Mouse (Mus musculus) neural tube, embryonic 11.5 days (tissue): ENCODE data around the gene Hsd11b2. TPM values are rescaled to one million over a fixed set of nuclear protein-coding genes. Genes with fewer than 3 reads are reported as not detected.

Experiments
- ATAC-seq: fragments of 200-750 bp; cut with Nextera tagmentation; 2 replicates; pipeline ENCODE4 v1.8.0; 2017; ENCODE audit warnings: moderate number of reproducible peaks, mild to moderate bottlenecking, moderate TSS enrichment, moderate library complexity; ENCODE audit not compliant: insufficient read depth, low FRiP score, low TSS enrichment
- DNase-seq: peaks from one replicate; pipeline ENCODE4 v3.0.0-alpha.2; 2015; ENCODE audit warnings: low spot score
- H3K27ac ChIP-seq: fragments of 300-500 bp; sonication (generic); 2 replicates; pipeline ENCODE4 v1.5.1; 2014; ENCODE audit warnings: low read depth, mild to moderate bottlenecking, low read length
- H3K27me3 ChIP-seq: fragments of 300-500 bp; sonication (generic); 2 replicates; pipeline ENCODE4 v1.6.1; 2014; ENCODE audit warnings: mild to moderate bottlenecking, low read length, mixed read lengths; ENCODE audit not compliant: control insufficient read depth, insufficient read depth
- H3K36me3 ChIP-seq: fragments of 300-500 bp; sonication (generic); 2 replicates; pipeline ENCODE4 v1.6.1; 2014; ENCODE audit warnings: mild to moderate bottlenecking, low read length, moderate library complexity, mixed read lengths; ENCODE audit not compliant: control insufficient read depth, insufficient read depth
- H3K4me1 ChIP-seq: fragments of 300-500 bp; sonication (generic); 2 replicates; pipeline ENCODE4 v1.6.1; 2014; ENCODE audit warnings: low read length, mixed read lengths; ENCODE audit not compliant: control insufficient read depth, insufficient read depth
- H3K4me2 ChIP-seq: fragments of 300-500 bp; sonication (generic); 2 replicates; pipeline ENCODE4 v1.6.1; 2014; ENCODE audit warnings: low read depth, mild to moderate bottlenecking, moderate library complexity
- H3K4me3 ChIP-seq: fragments of 300-500 bp; sonication (generic); 2 replicates; pipeline ENCODE4 v1.5.1; 2014; ENCODE audit warnings: low read depth, low read length
- H3K9ac ChIP-seq: fragments of 300-500 bp; sonication (generic); 2 replicates; pipeline ENCODE4 v1.6.1; 2014; ENCODE audit warnings: mild to moderate bottlenecking, low read length
- H3K9me3 ChIP-seq: fragments of 300-500 bp; sonication (generic); 2 replicates; pipeline ENCODE4 v1.6.1; 2016; ENCODE audit warnings: low read length; ENCODE audit not compliant: control insufficient read depth
- WGBS: fragments of 180-500 bp; shearing (Covaris S2); extraction: QIAGEN DNeasy Blood & Tissue Kit; methylation state at CpG from one replicate; pipeline ENCODE4 v1.1.7; 2014; 5-methylcytosine and 5-hydroxymethylcytosine counted together
- polyA plus RNA-seq: library from polyadenylated mRNA; unstranded; fragments of >200 nt; fragmentation: Nextera tagmentation; extraction: Ambion mirVana; gene quantifications from 2 replicates; pipeline ENCODE4 v1.2.1, GENCODE M21; 2014

Gene Hsd11b2
- polyA plus RNA-seq, 1 experiment from 2014 or later = 22.5 TPM

DNA sequence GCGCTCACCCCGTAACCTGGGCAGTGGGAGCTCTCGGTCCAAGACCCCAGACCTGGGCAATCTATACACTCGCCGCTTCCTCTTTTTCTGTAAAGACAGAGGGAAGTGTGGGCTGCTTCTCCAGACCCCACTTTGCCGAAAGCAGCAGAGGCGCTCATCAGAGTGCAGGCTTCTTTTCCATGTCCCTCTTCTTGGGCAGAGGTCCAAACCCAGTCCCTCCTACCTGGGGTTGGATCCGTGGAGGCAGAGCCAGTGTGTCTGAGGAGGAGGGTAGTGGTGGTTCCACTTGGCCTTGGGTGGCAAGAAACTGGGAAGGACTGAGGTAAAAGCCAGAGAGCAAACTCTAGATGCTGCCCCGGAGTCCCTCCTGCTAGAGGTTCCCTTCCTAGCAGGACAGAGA lies 45.6 kb upstream of the Hsd11b2 start:
- H3K4me2 ChIP-seq = no peak overlapping the region
- no peaks in the 10 kb centered on the region for H3K36me3 ChIP-seq
- no peak overlapping the region for H3K27ac ChIP-seq
- no peak overlapping the region for H3K9ac ChIP-seq
- 42% methylated on average over 9 of the region's 9 CpGs for WGBS
- H3K9me3 ChIP-seq = no peaks in the 10 kb centered on the region
- peaks cover 54% of the 10 kb centered on the region for H3K4me1 ChIP-seq
- DNase-seq (no peak), ATAC-seq (no peak)
- H3K4me3 ChIP-seq = no peak overlapping the region
- H3K27me3 ChIP-seq = 0 out of 2 replicates have a peak, but pooled peaks cover 2% of the 10 kb centered on the region

DNA sequence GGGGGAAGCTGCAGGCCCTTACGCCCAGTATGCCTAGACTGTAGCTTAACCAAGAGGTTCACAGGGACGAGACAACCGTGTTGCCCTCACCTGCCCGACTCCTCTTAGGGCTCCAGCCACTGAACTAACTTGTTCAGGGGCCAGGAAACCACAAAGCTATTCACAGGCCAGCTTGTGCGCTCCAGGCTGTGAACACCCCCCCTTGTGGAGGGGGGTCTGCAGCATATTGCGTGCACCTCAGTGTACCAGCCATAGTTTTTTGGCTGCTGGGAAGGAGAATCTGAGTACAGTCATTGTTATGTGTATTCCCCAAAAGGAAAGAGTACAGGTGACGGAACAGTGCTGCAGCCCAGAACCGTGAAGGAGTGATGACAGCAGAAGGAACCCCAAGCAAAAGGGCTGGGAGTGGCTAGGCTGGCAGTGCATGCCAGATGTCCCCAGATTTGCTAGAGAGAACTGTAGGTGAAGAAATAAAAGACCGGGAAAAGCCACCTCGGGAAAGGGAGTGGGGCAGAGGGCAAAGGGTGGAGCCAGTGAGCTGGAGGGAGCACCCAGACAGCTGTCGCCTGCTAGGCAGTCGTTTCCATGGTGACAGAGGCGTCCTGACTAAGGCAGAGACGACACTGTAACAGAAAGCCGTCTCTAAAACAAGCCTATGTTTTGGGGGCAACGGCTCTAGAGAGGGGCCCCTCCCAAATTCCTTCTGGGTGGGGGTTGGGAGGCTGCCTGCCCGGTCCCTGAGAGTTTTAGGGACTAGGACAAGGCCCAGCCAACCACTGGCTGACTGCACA lies 44.5 kb upstream of the Hsd11b2 start:
- Histone ChIP-seq H3K4me1 (peaks cover 51% of the 10 kb centered on the region), H3K27ac (peak overlapping the region; percentile 58), H3K9ac (peak overlapping the region; percentile 22), H3K27me3 (0 out of 2 replicates have a peak, but pooled peaks cover 2% of the 10 kb centered on the region), H3K4me3 (no peak overlapping the region), H3K9me3 (no peaks in the 10 kb centered on the region), H3K4me2 (peak overlapping the region; percentile 16; the same call in 1 of the 2 replicates), H3K36me3 (no peaks in the 10 kb centered on the region; the same call in 1 of the 2 replicates)
- ATAC-seq (no peak), DNase-seq (peak; percentile 67)
- 26% methylated on average over 17 of the region's 17 CpGs for WGBS

DNA sequence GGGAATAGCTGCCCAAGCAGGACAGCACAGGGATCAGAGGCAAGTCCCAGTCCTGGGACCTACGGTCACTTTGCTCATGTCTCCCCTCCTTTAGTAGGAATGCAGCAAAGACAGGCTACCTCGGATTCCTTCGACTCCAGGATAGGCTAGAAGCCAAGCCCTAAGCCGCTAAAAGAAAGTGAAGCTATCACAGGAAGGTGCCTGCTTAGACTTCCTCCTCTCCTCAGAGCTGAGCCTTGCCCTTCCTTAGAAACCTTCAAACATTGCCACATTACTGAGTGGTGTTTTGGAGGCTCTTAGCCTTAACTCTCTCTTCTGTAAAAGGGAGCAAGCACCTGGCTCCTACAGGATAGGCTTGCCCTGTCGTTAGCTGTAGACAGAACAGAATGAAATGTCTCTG lies 43.9 kb upstream of the Hsd11b2 start:
- DNase-seq = peak; percentile 8
- Histone ChIP-seq H3K27me3 (0 out of 2 replicates have a peak, but pooled peaks cover 2% of the 10 kb centered on the region), H3K9ac (peak overlapping the region; percentile 22), H3K9me3 (no peaks in the 10 kb centered on the region), H3K4me2 (peak overlapping the region; percentile 16; the same call in 1 of the 2 replicates), H3K4me3 (no peak overlapping the region), H3K4me1 (peaks cover 44% of the 10 kb centered on the region), H3K36me3 (no peaks in the 10 kb centered on the region; the same call in 1 of the 2 replicates), H3K27ac (peak overlapping the region; percentile 58; the same call in 1 of the 2 replicates)
- WGBS = 46% methylated on average over 5 of the region's 5 CpGs
- ATAC-seq = no peak

DNA sequence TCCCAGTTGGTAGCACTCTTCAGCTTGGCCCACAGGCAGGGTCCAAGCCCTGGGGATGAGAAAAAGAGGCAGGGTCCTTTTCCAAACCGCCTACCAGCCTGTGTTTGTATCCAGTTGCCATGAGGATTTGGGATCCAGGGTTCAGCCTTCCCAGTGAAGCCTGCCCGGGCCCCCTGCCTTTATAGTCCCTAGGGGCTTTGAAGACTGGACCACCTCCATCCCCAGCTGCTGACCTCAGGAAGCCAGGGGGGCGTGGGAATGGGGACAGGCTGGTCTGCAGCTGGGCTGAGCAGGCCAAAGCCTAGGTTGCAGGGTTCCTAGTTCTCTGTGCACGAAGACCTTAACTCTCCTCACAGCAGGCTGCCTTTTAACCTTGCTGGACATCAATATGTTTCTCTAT lies 43.3 kb upstream of the Hsd11b2 start:
- WGBS = 36% methylated on average over 4 of the region's 4 CpGs
- H3K9me3 ChIP-seq = no peaks in the 10 kb centered on the region
- peaks cover 39% of the 10 kb centered on the region for H3K4me1 ChIP-seq
- 0 out of 2 replicates have a peak, but pooled peaks cover 2% of the 10 kb centered on the region for H3K27me3 ChIP-seq
- no peak overlapping the region for H3K9ac ChIP-seq
- no peak overlapping the region for H3K4me3 ChIP-seq
- ATAC-seq (no peak), DNase-seq (no peak)
- no peaks in the 10 kb centered on the region; the same call in 1 of the 2 replicates for H3K36me3 ChIP-seq
- H3K4me2 ChIP-seq = no peak overlapping the region
- H3K27ac ChIP-seq = no peak overlapping the region

DNA sequence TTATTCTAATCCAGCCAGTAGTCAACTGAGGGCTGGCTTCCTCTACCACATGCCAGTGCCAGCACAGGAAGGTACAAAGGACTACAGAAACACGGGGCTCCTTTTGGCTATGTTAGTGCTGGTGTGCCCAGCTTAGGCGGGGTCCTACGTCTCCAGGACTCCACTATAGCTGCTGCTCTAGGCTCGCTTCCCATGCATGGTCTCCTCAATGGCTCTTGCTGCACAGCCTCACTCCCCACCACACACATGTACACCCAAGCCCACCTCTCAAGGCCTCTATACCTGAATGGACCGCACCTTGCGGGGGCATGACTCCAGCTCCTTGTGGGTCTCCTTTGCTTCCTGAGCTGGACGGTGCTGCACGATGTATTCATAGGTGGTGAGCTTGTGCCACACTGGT lies 42.8 kb upstream of the Hsd11b2 start:
- 84% methylated on average over 8 of the region's 8 CpGs for WGBS
- no peak overlapping the region for H3K9ac ChIP-seq
- no peaks in the 10 kb centered on the region; the same call in 1 of the 2 replicates for H3K36me3 ChIP-seq
- H3K4me3 ChIP-seq = no peak overlapping the region
- no peak overlapping the region for H3K27ac ChIP-seq
- no peak for ATAC-seq
- peaks cover 34% of the 10 kb centered on the region for H3K4me1 ChIP-seq
- no peak overlapping the region for H3K4me2 ChIP-seq
- H3K9me3 ChIP-seq = no peaks in the 10 kb centered on the region
- no peak for DNase-seq
- 0 out of 2 replicates have a peak, but pooled peaks cover 2% of the 10 kb centered on the region for H3K27me3 ChIP-seq

DNA sequence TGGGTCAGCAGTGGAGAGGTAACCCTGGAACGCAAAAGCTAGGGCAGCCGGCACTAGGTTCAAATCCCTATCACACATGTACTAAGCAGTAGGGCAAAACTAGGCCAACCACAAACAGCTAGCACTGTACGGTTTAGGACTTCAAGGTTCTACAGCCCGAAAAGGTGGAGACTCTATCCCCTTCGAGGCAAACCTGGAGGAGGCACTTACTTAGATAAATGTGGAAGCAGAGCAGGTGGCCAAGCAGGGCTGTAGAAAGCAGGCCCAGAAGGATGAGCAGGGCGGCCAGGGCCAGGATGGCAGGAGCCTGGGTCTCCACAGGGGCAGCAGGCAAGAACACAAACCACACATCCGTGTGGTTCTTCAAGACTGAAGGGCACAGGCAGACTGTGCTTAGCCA lies 42.4 kb upstream of the Hsd11b2 start:
- H3K4me3 ChIP-seq = no peak overlapping the region
- H3K9ac ChIP-seq = no peak overlapping the region
- peaks cover 33% of the 10 kb centered on the region for H3K4me1 ChIP-seq
- H3K27me3 ChIP-seq = 0 out of 2 replicates have a peak, but pooled peaks cover 2% of the 10 kb centered on the region
- H3K27ac ChIP-seq = no peak overlapping the region
- no peak for DNase-seq
- H3K36me3 ChIP-seq = no peaks in the 10 kb centered on the region; the same call in 1 of the 2 replicates
- 95% methylated on average over 7 of the region's 7 CpGs for WGBS
- no peak overlapping the region for H3K4me2 ChIP-seq
- no peaks in the 10 kb centered on the region for H3K9me3 ChIP-seq
- no peak for ATAC-seq

DNA sequence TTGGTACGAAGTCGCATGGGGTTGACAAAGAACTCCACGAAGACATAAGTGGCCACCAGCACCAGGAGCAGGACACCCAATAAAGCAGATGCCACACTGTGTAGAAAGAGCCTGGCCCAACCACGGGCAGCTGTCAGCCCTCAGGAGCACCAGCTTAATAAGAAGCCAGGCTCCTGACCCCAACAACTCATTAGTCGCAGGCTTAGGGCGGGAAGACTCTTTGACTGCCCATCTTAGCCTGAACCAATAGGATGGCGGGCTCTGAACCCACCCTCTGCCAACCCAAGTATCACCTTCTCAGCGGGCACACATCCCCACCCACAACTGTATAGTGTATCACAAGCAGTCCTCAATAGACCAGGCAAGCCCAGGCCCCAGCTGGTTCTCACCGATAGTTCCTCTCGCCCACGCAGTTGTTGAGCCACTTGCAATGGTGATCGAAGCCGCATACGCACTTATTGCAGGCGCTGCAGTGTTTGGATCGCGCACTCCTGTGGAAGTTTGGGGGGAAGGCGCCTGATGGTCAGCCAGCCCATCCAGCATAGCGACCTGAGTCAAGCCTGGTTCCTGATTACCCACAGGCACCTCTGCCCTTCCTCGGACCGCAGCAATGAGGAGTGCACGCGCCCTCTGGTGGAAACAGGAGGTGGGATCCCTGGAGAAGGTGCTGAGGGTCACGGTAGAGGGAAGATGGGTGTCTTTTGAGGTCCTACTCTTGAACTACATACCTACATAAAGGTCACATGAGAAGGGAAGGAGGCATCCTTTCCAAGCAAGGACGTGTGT lies 41.7 kb upstream of the Hsd11b2 start:
- 38% methylated on average over 25 of the region's 25 CpGs for WGBS
- Histone ChIP-seq H3K4me2 (no peak overlapping the region), H3K27me3 (0 out of 2 replicates have a peak, but pooled peaks cover 2% of the 10 kb centered on the region), H3K27ac (no peak overlapping the region), H3K9ac (no peak overlapping the region), H3K4me1 (peaks cover 29% of the 10 kb centered on the region), H3K4me3 (no peak overlapping the region), H3K36me3 (no peaks in the 10 kb centered on the region; the same call in 1 of the 2 replicates), H3K9me3 (no peaks in the 10 kb centered on the region)
- ATAC-seq = no peak
- DNase-seq = peak; percentile 62

DNA sequence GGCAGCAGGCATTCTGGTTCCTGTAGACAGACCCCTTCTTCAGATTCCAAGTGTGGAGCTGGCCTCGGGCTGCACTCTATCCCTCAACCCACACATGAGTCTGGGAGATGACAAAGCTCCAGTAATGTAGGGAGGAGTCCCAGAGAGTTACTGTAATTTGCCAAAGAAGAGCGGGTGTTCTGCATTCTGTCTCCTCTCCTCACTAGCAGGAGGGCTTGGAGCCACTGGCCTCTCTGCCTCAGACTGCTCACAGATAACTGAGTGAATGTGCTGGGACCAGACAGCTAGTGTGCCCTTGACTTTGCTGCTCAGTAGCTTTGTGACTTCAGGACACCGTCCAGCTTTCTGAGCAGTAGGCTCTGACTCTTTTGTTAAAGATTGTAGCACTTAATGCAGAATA lies 40.8 kb upstream of the Hsd11b2 start:
- Histone ChIP-seq H3K4me2 (no peak overlapping the region), H3K4me3 (no peak overlapping the region), H3K4me1 (peaks cover 21% of the 10 kb centered on the region), H3K9ac (no peak overlapping the region), H3K27me3 (0 out of 2 replicates have a peak, but pooled peaks cover 2% of the 10 kb centered on the region), H3K9me3 (no peaks in the 10 kb centered on the region), H3K36me3 (no peaks in the 10 kb centered on the region; the same call in 1 of the 2 replicates), H3K27ac (no peak overlapping the region)
- 89% methylated on average over 3 of the region's 3 CpGs for WGBS
- DNase-seq (no peak), ATAC-seq (no peak)
